In genomic region chr1:76039029-76039655, GRCm38 (mm10) we compare ENCODE assay signal across 7 mouse cellular contexts.
A peak's percentile ranks its signal among the peaks of the same experiment; 100 is the strongest.
DNase-seq lines count a peak whose midpoint lies in the region; ATAC-seq and TF ChIP-seq lines count a peak whose summit lies in the region.

No protein-coding gene starts in this region.

- no peak overlapping the region for H3K27ac ChIP-seq in midbrain, embryonic 16.5 days (ENCODE audit: low read length)

- no peaks in the 10 kb centered on the region; the same call in 1 of the 2 replicates for H3K27me3 ChIP-seq in midbrain, embryonic 16.5 days (ENCODE audit: control insufficient read depth, insufficient read depth, low read depth, low read length)

- H3K36me3 ChIP-seq in midbrain, embryonic 16.5 days (ENCODE audit: control insufficient read depth, insufficient read depth, low read length): no peaks in the 10 kb centered on the region

- no peak overlapping the region for H3K9ac ChIP-seq in midbrain, embryonic 16.5 days (ENCODE audit: low read depth, low read length)

- no peak overlapping the region for H3K4me2 ChIP-seq in midbrain, embryonic 16.5 days (ENCODE audit: low read length)

- no peaks in the 10 kb centered on the region for H3K4me1 ChIP-seq in midbrain, embryonic 16.5 days (ENCODE audit: control insufficient read depth, insufficient read depth, low read length)

- 63% methylated on average over 4 of the region's 4 CpGs for WGBS in midbrain, embryonic 16.5 days

- H3K4me3 ChIP-seq in midbrain, embryonic 16.5 days (ENCODE audit: low read depth, low read length): no peak overlapping the region

- ATAC-seq in midbrain, embryonic 16.5 days: no peak

- no peak for TF ChIP-seq POLR2A in brain, embryonic 14.5 days (IDR thresholded peaks at IDR 0.05; ENCODE audit: borderline replicate concordance, extremely low read depth, insufficient read depth, insufficient read length, poor library complexity, severe bottlenecking)

- no peaks in the 10 kb centered on the region for H3K9me3 ChIP-seq in midbrain, embryonic 16.5 days (replicated peaks; ENCODE audit: control insufficient read depth, low read length, poor library complexity, severe bottlenecking)

- peak; percentile 2 for DNase-seq in NIH3T3 (ENCODE audit: low read depth)
- peak; percentile 34 for DNase-seq in brain, embryonic 14.5 days (ENCODE audit: low read depth)
- peak; percentile 19 for DNase-seq in gastrocnemius, postnatal 10 days
- peak; percentile 90 for DNase-seq in kidney, postnatal 14 days
- DNase-seq in lung, adult 18-20 months: peak; percentile 83 to 87
- DNase-seq in testis, postnatal 14 days (ENCODE audit: low spot score): peak; percentile 13

- no peak for TF ChIP-seq CTCF in brain, embryonic 14.5 days (IDR thresholded peaks at IDR 0.05; ENCODE audit: borderline replicate concordance, extremely low read depth, insufficient read depth, insufficient read length)

Comparison
In these comparisons a context has a peak if more than half of its experiments do, and no peak if none do; other contexts are left out.
1. DNase-seq: peak in every context shown above with its lines; median percentile 90 in kidney, postnatal 14 days; 85 in lung, adult 18-20 months; 34 in brain, embryonic 14.5 days; 19 in gastrocnemius, postnatal 10 days; 13 in testis, postnatal 14 days; 2 in NIH3T3.